Mouse (Mus musculus): ENCODE measurements around the gene Trim80. TPM values are rescaled to one million over a fixed set of nuclear protein-coding genes. Genes with fewer than 3 reads are reported as not detected.
"Not testable (repeated sequence)": the region's sequence is repeated elsewhere in the genome, so short reads cannot be mapped to it uniquely, and the experiment has no call there.

Gene Trim80
- polyA plus RNA-seq, 1 experiment from 2014 or later = 0.26 TPM

DNA sequence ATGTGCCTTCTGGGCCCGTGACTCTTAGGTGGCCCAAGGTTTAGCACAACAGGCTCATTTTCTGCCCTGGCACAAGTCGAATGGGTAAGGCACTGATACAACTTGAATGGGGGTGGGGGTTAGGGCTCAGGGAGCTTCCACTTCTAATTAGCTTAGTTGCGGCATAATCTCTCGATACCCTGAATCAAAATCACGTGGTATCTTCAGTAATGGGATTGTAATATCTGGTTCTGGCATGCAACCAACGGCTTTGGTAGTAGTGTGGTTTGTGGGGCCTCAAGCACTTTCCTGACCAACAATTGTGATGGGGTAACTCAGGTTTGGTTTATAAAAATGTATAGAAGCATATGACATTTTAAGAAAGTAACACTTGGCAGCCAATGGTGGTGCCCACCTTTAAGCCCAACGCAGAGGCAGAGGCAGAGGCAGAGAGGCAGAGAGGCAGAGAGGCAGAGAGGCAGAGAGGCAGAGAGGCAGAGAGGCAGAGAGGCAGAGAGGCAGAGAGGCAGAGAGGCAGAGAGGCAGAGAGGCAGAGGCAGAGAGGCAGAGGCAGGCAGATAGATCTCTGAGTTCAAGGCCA lies 12.0 kb downstream of the Trim80 start:
- Histone ChIP-seq H3K4me3 (replicated peaks; ENCODE audit: low read length) (no peak overlapping the region), H3K4me2 (ENCODE audit: low read depth, low read length) (no peak overlapping the region), H3K27ac (ENCODE audit: low read length) (no peak overlapping the region), H3K9me3 (replicated peaks; ENCODE audit: control insufficient read depth, low read length) (no peaks in the 10 kb centered on the region), H3K27me3 (ENCODE audit: control insufficient read depth, insufficient read depth, low read length) (no peaks in the 10 kb centered on the region), H3K9ac (ENCODE audit: low read length) (no peak overlapping the region), H3K4me1 (ENCODE audit: control insufficient read depth, insufficient read depth, low read length) (no peaks in the 10 kb centered on the region), H3K36me3 (ENCODE audit: control insufficient read depth, insufficient read depth, low read length) (no peaks in the 10 kb centered on the region)
- 80% methylated on average over 7 of the region's 7 CpGs for WGBS
- no peak for ATAC-seq (ENCODE audit: insufficient read depth, low FRiP score)

GRCm38 (mm10) chr11:115453306-115453705 lies 13.0 kb downstream of the Trim80 start:
- WGBS = 63% methylated on average over 4 of the region's 4 CpGs
- Histone ChIP-seq H3K4me2 (ENCODE audit: low read depth, low read length) (no peak overlapping the region), H3K4me3 (replicated peaks; ENCODE audit: low read length) (no peak overlapping the region), H3K9ac (ENCODE audit: low read length) (no peak overlapping the region), H3K27me3 (ENCODE audit: control insufficient read depth, insufficient read depth, low read length) (no peaks in the 10 kb centered on the region), H3K4me1 (ENCODE audit: control insufficient read depth, insufficient read depth, low read length) (no peaks in the 10 kb centered on the region), H3K36me3 (ENCODE audit: control insufficient read depth, insufficient read depth, low read length) (no peaks in the 10 kb centered on the region), H3K27ac (ENCODE audit: low read length) (no peak overlapping the region), H3K9me3 (replicated peaks; ENCODE audit: control insufficient read depth, low read length) (no peaks in the 10 kb centered on the region)
- ATAC-seq (ENCODE audit: insufficient read depth, low FRiP score) = 0 out of 2 replicates have a peak, but pooled peaks have one; percentile 20

DNA sequence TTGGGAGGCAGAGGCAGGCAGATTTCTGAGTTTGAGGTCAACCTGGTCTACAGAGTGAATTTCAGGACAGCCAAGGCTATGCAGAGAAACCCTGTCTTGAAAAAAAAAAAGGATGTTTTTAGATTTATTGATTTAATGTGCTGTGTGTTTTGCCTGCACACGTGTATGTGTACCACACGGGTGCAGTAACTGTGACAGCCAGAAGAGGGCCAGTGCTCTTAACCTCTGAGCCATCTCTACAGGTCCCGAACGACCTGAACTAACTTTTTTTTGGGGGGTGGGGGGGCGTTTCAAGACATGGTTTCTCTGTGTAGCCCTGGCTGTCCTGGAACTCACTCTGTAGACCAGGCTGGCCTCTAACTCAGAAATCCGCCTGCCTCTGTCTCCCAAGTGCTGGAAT lies 14.5 kb downstream of the Trim80 start:
- H3K4me2 ChIP-seq (ENCODE audit: low read depth, low read length); H3K9ac ChIP-seq (ENCODE audit: low read length); H3K4me1 ChIP-seq (ENCODE audit: control insufficient read depth, insufficient read depth, low read length); H3K4me3 ChIP-seq (replicated peaks; ENCODE audit: low read length); H3K27me3 ChIP-seq (ENCODE audit: control insufficient read depth, insufficient read depth, low read length); H3K27ac ChIP-seq (ENCODE audit: low read length); H3K36me3 ChIP-seq (ENCODE audit: control insufficient read depth, insufficient read depth, low read length); ATAC-seq (ENCODE audit: insufficient read depth, low FRiP score); H3K9me3 ChIP-seq (replicated peaks; ENCODE audit: control insufficient read depth, low read length): not testable (repeated sequence)
- WGBS = 90% methylated on average over 6 of the region's 6 CpGs

- H3K27me3 ChIP-seq (ENCODE audit: control insufficient read depth, insufficient read depth, low read length) = no peaks in the 10 kb centered on the region
- no peak overlapping the region for H3K9ac ChIP-seq (ENCODE audit: low read length)
- no peaks in the 10 kb centered on the region for H3K36me3 ChIP-seq (ENCODE audit: control insufficient read depth, insufficient read depth, low read length)
- no peaks in the 10 kb centered on the region for H3K9me3 ChIP-seq (replicated peaks; ENCODE audit: control insufficient read depth, low read length)
- H3K4me3 ChIP-seq (replicated peaks; ENCODE audit: low read length) = no peak overlapping the region
- no peak overlapping the region for H3K27ac ChIP-seq (ENCODE audit: low read length)
- no peak overlapping the region for H3K4me2 ChIP-seq (ENCODE audit: low read depth, low read length)
- WGBS = 86% methylated on average over 15 of the region's 15 CpGs
- ATAC-seq (ENCODE audit: insufficient read depth, low FRiP score) = no peak
- no peaks in the 10 kb centered on the region for H3K4me1 ChIP-seq (ENCODE audit: control insufficient read depth, insufficient read depth, low read length)
Measured at GRCm38 (mm10) chr11:115455619-115456018, 15.3 kb downstream of the Trim80 start.

DNA sequence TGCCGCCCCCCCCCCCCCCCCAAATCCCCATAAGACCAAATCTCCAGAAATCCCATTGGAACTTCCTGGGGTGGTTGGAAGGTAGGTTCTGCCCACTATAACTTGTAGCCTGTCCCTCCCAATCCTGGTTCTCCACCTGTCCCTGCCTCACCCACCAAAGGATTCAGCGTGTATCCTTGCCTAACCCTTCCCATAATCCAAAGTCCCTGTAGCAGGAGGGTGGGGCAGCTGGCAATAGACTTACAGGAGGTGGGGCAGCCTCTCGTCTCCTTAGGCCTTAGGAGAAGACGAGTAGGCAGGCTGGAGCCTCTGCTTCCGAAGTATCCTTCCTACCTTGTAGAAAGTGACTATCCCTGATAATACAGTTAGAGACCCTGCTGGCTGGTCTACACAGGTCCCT lies 15.8 kb downstream of the Trim80 start:
- no peaks in the 10 kb centered on the region for H3K9me3 ChIP-seq (replicated peaks; ENCODE audit: control insufficient read depth, low read length)
- ATAC-seq (ENCODE audit: insufficient read depth, low FRiP score) = no peak
- H3K9ac ChIP-seq (ENCODE audit: low read length) = no peak overlapping the region
- 75% methylated on average over 5 of the region's 5 CpGs for WGBS
- H3K4me1 ChIP-seq (ENCODE audit: control insufficient read depth, insufficient read depth, low read length) = no peaks in the 10 kb centered on the region
- no peak overlapping the region for H3K4me3 ChIP-seq (replicated peaks; ENCODE audit: low read length)
- H3K27ac ChIP-seq (ENCODE audit: low read length) = no peak overlapping the region
- no peak overlapping the region for H3K4me2 ChIP-seq (ENCODE audit: low read depth, low read length)
- no peaks in the 10 kb centered on the region for H3K36me3 ChIP-seq (ENCODE audit: control insufficient read depth, insufficient read depth, low read length)
- H3K27me3 ChIP-seq (ENCODE audit: control insufficient read depth, insufficient read depth, low read length) = no peaks in the 10 kb centered on the region

DNA sequence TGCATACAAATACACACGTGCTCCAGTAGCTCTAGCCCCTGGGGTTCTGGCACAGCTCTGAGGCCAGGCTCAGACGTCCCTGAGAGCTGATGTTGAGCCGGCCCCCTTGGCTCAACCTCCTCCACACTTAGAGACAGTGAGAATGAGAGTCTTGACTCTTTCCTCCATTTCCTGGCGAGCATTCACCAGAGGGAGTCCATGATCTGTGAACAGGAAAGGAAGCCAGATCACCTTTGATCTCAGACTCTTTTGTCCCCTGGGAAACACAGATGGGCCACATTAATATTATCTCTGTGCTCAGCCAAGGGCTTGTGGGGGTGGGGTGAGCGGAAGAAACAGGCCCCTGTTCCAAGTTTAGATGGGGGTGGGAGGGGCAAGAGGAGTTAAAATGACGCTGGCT lies 17.1 kb downstream of the Trim80 start:
- 29% methylated on average over 6 of the region's 6 CpGs for WGBS
- no peaks in the 10 kb centered on the region for H3K9me3 ChIP-seq (replicated peaks; ENCODE audit: control insufficient read depth, low read length)
- no peak overlapping the region for H3K27ac ChIP-seq (ENCODE audit: low read length)
- no peak overlapping the region for H3K4me3 ChIP-seq (replicated peaks; ENCODE audit: low read length)
- H3K4me1 ChIP-seq (ENCODE audit: control insufficient read depth, insufficient read depth, low read length) = no peaks in the 10 kb centered on the region; the same call in 1 of the 2 replicates
- 0 out of 2 replicates have a peak, but pooled peaks have one; percentile 20 for ATAC-seq (ENCODE audit: insufficient read depth, low FRiP score)
- H3K27me3 ChIP-seq (ENCODE audit: control insufficient read depth, insufficient read depth, low read length) = no peaks in the 10 kb centered on the region
- no peak overlapping the region for H3K9ac ChIP-seq (ENCODE audit: low read length)
- H3K4me2 ChIP-seq (ENCODE audit: low read depth, low read length) = no peak overlapping the region
- H3K36me3 ChIP-seq (ENCODE audit: control insufficient read depth, insufficient read depth, low read length) = no peaks in the 10 kb centered on the region

DNA sequence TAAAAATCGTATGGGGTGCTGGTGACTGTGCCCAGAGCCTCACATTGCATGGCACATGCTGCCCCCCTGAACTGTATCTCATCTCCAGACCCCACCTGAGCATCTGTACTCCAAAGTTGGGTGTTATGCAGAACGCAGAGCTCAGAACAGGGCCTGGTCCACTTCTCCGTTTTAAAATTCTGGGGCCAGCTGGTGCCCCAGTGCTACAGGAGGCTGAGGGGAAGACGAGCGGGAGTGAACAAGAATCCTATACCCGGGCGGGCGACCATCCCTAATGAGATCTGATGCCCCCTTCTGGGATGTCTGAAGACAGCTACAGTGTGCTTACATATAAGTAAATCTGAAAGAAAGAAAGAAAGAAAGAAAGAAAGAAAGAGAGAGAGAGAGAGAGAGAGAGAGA lies 20.6 kb downstream of the Trim80 start:
- H3K27ac ChIP-seq (ENCODE audit: low read length) = no peak overlapping the region

GRCm38 (mm10) chr11:115461846-115462242 lies 21.5 kb downstream of the Trim80 start:
- H3K36me3 ChIP-seq (ENCODE audit: control insufficient read depth, insufficient read depth, low read length) = no peaks in the 10 kb centered on the region
- no peak overlapping the region for H3K4me2 ChIP-seq (ENCODE audit: low read depth, low read length)
- ATAC-seq (ENCODE audit: insufficient read depth, low FRiP score) = no peak
- no peaks in the 10 kb centered on the region for H3K27me3 ChIP-seq (ENCODE audit: control insufficient read depth, insufficient read depth, low read length)
- H3K4me3 ChIP-seq (replicated peaks; ENCODE audit: low read length) = no peak overlapping the region
- peaks cover 6% of the 10 kb centered on the region; the same call in 1 of the 2 replicates for H3K4me1 ChIP-seq (ENCODE audit: control insufficient read depth, insufficient read depth, low read length)
- WGBS = 72% methylated on average over 5 of the region's 5 CpGs
- H3K27ac ChIP-seq (ENCODE audit: low read length) = no peak overlapping the region
- no peak overlapping the region for H3K9ac ChIP-seq (ENCODE audit: low read length)
- H3K9me3 ChIP-seq (replicated peaks; ENCODE audit: control insufficient read depth, low read length) = no peaks in the 10 kb centered on the region

More for the DNA sequence above, 20.6 kb downstream of the Trim80 start:
- no peak overlapping the region for H3K4me3 ChIP-seq (replicated peaks; ENCODE audit: low read length)
- no peaks in the 10 kb centered on the region for H3K27me3 ChIP-seq (ENCODE audit: control insufficient read depth, insufficient read depth, low read length)
- H3K4me2 ChIP-seq (ENCODE audit: low read depth, low read length) = no peak overlapping the region
- no peak for ATAC-seq (ENCODE audit: insufficient read depth, low FRiP score)
- peaks cover 6% of the 10 kb centered on the region; the same call in 1 of the 2 replicates for H3K4me1 ChIP-seq (ENCODE audit: control insufficient read depth, insufficient read depth, low read length)
- no peak overlapping the region for H3K9ac ChIP-seq (ENCODE audit: low read length)
- H3K9me3 ChIP-seq (replicated peaks; ENCODE audit: control insufficient read depth, low read length) = no peaks in the 10 kb centered on the region
- H3K36me3 ChIP-seq (ENCODE audit: control insufficient read depth, insufficient read depth, low read length) = no peaks in the 10 kb centered on the region
- 22% methylated on average over 8 of the region's 8 CpGs for WGBS

GRCm38 (mm10) chr11:115462243-115462891 lies 22.0 kb downstream of the Trim80 start, which contains the start of gene Slc16a5:
Gene Slc16a5 (plus strand): TSS chr11:115462474.
- H3K4me1 ChIP-seq (ENCODE audit: control insufficient read depth, insufficient read depth, low read length) = peaks cover 6% of the 10 kb centered on the region; the same call in 1 of the 2 replicates
- 0 out of 2 replicates have a peak within 1 kb of the TSS, but pooled peaks have one; percentile 16 for H3K4me2 ChIP-seq (ENCODE audit: low read depth, low read length)
- no peak within 1 kb of the TSS; the same call in 1 of the 2 replicates for H3K4me3 ChIP-seq (replicated peaks; ENCODE audit: low read length)
- no peak within 1 kb of the TSS for H3K27ac ChIP-seq (ENCODE audit: low read length)
- 66% methylated on average over 16 of the region's 16 CpGs for WGBS
- H3K9ac ChIP-seq (ENCODE audit: low read length) = no peak within 1 kb of the TSS; the same call in 1 of the 2 replicates
- no peaks in the 10 kb centered on the region for H3K9me3 ChIP-seq (replicated peaks; ENCODE audit: control insufficient read depth, low read length)
- no peaks in the 10 kb centered on the region for H3K36me3 ChIP-seq (ENCODE audit: control insufficient read depth, insufficient read depth, low read length)
- ATAC-seq (ENCODE audit: insufficient read depth, low FRiP score) = peak; percentile 19; the same call in 1 of the 2 replicates
- no peaks in the 10 kb centered on the region for H3K27me3 ChIP-seq (ENCODE audit: control insufficient read depth, insufficient read depth, low read length)

All from stomach, embryonic 16.5 days (tissue).